Mouse (Mus musculus): Measurements from ENCODE around the gene Fkbp6. TPM values are rescaled to one million over a fixed set of nuclear protein-coding genes. Genes with fewer than 3 reads are reported as not detected.
A peak's percentile ranks its signal among the peaks of the same experiment; 100 is the strongest.

Fkbp6 gene
- total RNA-seq, 2 experiments from 2014 or later, result not detected

DNA sequence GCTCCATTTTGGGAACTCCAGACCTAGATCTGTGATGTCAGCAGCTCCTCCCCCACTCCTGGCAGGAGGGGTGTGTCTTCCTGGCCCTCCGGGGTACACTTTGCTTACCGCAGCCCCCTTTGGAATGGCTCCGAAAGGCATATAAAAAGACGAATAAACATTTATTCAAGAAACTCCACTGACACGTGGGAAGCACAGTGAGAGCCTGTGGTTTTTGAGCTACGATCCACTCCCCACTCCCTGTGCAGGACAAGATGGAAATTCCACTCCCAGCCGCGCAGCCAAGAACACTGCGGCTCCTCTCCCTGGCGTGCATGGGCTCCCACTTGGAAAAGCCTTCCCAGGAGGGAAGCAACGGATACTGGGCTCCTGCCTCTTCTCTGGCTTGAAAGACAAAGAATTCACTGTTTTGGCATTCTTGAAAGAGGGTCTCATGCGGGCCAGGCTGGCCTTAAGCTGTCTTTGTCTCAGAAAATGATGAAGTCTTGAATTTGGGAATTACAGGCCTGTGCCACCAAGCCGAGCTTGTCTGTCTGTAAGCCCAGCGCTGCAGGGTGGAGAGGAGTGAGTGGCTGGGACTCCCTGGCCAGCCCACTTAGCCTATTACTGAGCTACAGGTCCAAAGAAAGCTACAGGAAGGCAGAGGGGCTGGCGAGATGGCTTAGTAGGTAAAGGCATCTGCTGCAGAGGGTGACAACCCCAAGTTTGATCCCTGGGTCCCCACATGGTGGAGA lies 75.0 kb downstream of the Fkbp6 start:
- DNase-seq, result no peak

DNA sequence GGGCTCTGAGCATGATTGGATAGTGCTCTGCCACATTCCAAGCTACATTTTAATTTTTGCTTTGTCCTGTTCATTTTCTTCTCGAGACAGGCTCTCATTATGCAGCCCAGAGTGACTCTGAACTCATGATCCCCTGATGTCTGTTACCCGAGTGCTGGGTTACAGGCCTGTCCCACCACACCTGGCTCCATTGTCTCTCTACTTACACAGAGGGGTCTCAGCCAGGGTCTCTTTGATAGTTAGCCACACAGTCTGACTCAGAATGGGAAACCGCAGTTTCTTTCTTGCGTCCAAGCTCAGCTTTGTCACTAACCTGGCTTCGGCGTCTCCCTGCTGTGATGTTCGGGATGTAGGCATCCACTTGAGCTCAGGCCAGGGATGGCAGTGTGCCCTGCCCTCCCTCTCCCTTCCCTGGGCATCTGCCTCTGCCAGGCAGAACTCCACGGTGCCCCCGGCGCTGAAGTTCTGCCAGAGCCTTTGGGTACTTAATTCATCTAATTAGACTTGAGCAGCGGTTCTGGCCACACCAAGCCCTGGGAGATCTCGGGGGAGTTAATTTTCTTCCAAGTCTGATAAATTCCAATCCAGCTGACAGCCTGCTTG lies 78.2 kb downstream of the Fkbp6 start:
- no peak for DNase-seq

DNA sequence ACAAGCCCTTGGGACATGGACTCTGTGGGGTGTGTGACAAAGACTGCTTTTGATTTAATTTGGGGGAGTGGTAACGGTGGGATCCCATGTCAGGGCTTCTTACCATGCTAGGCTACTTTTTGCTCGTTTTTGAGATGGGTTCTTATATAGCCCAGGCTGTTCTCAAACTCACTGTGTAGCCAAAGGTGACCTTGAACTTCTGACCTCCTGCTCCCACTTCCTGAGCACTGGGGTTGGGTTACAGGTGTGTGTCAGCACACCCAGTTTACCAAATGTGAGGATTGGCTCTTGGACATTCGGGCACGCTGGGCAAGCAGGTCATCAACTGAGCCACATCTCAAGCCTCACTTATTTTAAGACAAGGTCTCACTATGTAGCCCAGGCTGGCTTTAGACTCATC lies 79.5 kb downstream of the Fkbp6 start:
- no peak for DNase-seq

DNA sequence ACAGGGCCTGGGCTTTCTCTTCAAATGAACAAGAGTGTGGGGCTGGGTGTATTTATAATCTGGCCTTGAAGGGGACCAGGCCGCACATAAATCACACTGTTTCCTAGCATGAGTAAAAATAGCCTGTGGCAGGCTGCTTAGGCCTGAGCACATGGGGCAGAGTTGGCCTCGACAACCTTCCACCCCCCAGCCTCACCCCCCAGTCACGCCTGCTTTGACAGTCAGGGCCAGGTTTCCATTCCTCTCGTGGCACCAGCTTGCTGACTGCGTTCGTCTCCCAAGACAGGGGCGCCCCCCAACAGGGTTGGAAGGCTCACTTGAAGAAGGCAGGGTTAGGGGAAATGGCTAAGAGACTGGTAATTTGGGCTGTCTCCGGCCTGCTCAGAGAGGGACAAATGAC lies 80.4 kb downstream of the Fkbp6 start:
- peak; percentile 55 to 78 for DNase-seq

DNA sequence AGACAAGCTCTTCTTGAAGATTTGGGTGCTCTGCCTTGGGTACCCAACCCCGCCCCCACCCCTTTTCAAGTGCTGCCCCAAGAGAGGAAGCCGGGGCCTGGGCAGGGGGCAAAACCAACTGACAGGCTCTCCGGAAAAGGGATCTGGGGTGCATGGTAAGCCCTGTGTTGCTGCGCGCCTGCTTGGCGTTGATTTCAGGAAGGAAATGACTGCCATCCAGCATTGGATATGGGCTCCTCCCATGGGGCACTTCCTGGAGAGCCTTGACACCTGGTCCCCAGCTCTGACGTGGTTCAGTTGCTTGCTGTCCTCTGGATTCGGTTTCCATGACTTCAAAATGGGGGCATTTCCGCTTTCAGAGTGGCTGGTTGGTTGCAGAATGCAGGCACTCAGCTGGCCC lies 85.3 kb downstream of the Fkbp6 start:
- DNase-seq, result peak in 1 of 2 experiments; percentile 32

DNA sequence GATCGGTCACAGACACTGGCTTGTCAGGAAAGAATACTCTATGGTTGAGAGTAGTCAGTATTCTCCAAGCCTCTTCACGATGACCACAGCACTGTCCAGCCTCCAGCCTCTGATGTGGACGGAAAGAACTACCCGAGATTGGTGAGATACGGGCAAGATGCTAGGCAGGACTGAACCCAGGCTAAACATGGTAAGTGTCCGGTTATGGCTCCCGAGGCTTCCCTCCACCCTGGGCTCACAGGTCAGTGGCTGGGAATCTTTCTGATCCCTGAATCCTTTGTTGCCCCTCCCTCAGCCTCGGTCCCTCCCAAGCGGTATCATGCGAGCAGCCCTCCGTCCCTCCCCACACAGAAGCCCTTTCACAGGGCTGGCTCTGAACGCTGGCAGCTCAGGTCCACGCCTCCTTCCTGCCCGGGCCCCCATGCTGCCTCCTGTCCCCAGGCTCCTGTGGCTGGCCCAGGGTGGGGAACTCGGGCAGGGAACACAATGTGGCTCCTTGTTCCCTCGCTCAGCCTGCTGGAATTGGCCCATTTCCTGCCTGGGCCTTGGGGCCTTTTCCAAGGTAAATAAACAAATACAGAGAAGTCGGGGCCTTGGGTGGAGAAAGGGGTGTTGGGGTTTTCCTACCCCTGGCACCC lies 85.9 kb downstream of the Fkbp6 start:
- peak; percentile 65 to 74 for DNase-seq

DNA sequence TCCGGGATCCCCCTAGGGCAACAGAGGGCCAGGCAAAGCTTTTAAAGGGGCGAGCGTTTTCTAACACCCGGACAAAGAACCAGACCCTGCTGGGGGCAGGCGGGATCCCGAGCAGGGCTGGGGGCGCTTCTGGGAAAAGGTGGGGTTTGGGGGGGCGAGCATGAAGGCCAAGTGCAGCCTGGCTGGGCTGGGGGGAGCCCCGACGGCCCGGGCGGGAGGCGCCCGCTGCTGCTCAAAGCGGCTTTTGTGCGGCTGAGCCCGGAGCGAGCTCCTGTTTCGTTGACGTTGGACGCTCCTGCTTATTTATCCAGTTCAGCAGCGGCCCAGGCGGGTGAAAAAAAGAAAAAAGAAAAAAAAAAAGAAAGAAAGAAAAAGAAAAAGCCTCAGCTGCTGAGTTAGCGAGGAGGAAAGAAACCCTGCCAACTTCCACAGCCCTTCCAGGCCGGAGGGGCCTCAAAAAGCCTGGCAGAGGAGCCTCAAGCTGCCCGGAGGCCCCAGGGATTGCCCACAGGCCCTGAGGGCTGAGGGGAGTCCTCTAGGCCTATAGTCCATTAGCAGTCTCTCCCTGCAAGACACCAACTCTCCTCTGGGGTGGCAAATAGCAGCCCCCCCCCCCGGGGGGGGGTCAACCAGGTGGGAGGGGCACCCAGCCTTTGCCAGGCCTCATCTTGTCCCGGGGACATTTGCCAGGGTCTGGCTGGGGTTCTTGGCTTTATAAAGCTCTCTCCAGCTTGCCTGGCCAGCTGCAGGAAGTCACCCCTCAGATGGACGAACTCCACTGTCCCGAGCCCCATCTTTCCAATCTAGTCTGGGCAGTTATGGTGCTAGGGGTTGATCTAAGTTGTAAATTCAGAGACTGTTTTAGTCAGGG lies 91.3 kb downstream of the Fkbp6 start:
- DNase-seq, result no peak

DNA sequence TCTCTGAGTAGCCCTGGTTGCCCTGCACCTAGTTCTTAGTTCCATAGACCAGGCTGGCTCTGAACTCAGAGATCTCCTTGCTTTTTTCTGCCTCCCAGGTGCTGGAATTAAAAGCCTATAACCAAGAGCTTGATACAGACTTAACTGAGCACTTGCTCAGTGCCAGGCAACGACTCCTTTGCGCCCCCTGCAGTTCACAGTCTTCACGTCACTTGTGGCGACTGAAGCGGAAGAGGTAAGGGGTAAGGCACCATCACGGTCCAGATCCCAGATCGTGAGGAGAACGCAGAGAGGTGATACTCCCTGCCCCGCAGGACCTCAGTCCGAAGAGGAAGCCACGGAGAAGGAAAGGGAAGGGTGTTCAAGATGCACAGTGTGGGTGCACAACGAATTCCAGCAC lies 92.3 kb downstream of the Fkbp6 start:
- no peak for DNase-seq

DNA sequence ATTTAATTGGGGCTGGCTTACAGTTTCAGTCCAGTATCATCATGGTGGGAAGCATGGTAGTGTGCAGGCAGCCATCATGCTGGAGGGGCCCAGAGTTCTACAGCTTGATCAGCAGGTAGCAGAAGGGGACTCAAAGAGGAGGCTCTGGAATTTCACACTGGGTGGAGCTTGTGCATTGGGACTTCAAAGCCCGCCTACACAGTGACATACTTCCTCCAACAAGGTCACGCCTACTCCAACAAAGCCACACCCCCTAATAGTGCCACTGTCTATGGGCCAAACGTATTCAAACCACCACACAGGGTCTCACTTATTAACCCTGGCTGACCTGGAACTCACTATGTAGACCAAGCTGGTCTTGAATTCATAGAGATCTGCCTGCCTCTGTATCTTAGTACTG lies 93.7 kb downstream of the Fkbp6 start:
- DNase-seq, result no peak

DNA sequence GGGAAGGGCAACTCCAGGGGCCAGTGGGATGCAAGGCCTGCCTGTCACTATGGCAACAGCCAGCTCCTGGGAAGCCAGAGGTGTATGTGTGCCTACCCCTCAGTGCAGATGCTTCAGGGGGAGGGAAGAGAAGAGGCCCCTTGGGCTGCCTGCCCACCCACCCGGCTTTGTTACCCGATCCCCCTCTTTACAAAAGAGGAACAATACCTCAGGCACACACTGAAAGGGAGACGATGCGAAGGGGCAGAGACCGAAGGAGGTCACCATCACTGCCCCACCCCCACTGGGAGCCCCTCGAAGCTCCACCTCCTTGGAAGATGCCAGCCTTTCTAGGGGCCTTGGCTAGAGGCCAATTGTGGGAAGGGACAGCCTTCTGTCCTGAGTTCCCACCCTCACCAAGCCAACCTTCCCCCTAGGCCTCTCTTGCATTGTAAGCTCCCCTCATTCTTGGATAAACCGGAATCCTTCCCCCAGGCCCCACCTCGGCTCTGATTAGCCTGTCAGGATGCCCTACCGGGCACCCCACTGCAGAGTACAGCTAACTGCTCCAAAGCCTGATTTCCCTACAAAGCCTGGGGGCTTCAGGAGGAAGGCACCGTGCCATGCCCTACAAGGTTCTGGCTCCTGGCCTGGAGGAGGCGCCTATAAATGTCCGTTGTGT lies 96.0 kb downstream of the Fkbp6 start:
- DNase-seq, result no peak

DNA sequence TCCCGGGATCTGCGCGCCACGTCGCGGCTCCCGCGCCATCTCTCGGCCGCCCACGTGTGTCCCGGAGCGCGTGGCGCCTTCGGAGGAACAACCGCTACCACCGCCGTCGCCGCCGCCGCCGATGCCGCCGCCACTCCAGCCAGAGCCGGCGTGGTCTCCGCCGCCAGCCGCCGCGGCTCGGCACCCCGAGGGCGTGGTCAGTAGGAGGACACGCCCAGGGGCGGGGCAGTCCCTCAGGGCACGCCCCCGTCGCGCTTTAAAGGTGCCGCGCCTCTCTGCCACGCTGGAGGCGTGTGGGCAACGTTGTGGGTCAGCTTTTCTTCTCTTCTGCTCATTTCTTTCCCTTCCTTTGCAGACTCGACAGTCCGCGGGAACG lies 98.8 kb downstream of the Fkbp6 start, which contains the start of gene Fzd9:
Gene Fzd9, minus strand, starts transcription at position 152 of the 376 bp plus-strand sequence.
- peak; percentile 91 to 93 for DNase-seq

DNA sequence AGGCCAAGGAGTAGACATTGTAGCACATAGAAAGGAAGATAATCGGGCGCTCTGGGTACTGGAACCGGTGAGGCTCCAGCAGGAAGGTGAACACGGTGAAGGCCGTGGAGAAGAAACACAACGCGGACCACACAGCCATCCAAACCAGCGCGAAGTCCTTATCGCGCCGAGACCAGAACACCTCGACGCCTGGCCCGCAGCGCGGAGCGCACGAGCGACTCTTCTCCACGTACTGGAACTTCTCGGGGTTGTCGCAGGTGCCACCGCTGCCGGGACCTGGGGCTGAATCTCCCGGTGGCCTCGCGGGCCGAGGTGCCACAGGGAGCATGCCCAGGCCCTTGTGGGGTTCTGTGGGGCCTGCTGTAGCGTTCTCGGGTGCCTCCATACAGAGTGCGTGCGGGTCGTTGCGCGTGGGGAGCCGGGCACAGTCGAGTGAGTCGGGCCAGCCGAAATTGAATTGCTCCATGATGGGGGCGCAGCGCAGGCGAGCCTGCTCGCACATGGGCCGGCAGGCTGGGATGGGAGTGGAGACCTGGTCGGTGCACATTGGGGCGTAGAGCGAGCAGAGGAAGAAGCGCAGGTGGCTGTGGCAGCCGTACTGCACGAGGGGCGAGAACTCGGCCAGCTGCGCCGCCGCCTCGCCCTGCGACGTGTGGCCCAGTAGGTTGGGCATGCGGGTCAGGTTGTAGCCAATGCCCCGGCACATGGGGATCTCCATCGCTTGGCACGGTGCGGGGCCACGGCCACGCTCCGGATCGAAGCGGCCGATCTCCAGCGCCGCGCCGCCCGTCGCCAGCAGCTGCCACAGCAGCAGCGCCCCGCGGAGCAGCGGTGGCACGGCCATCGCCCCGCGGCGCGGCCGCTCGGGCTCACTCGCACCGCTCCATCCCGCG lies 99.4 kb downstream of the Fkbp6 start:
- peak; percentile 34 to 52 for DNase-seq

DNA sequence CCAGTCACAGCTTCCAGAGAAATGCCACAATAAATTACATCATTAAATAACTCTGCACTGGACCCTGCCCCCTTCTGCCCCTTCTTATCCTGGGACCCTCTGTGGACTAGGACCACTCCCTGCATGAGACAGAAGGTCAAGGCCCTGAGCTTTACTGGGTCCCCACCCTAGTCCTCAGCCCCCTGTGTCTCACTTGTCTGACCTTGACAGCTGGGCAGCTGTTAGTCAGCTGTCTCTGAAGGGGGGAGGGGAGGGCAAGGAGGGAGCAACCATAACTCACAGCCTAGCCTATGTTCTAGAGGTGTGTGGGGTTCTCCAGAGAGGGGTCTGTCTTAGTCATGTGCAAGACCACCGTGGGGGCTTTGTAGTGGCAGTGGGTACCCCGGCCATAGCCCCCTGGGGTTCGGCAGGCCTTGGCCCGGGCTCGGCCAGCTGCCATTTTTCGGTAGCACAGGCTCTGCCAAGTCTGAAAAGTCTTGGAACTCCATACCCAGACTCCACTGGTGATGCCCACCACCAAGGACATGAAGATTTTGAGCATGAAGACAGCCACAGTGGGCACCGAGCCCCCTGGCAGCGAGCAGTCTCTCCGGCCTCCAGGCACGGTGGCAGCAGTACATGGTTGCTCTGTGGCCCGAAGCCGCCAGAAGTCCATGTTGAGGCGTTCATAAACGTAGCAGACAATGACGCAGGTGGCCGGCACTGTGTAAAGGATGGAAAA lies 100.7 kb downstream of the Fkbp6 start:
- DNase-seq, result peak; percentile 40 to 75

DNA sequence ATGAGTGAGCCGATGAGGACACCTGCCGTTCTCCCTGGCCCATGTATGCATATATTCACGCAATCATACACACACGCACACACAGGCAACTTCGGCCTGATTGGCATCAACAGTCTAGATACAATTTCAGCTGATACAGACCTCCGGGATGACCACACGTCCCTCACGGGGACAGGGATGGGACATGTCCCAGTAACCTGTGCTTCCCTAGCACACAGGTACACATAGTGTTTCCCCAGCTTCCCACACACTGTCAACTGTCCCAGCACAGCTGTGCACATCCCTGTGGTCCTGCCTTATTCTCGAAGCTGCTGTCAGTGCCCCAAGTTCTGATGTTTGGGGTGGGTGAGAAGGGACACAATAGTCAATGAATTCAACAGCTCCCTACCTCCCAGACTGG lies 102.5 kb downstream of the Fkbp6 start:
- DNase-seq, result no peak

DNA sequence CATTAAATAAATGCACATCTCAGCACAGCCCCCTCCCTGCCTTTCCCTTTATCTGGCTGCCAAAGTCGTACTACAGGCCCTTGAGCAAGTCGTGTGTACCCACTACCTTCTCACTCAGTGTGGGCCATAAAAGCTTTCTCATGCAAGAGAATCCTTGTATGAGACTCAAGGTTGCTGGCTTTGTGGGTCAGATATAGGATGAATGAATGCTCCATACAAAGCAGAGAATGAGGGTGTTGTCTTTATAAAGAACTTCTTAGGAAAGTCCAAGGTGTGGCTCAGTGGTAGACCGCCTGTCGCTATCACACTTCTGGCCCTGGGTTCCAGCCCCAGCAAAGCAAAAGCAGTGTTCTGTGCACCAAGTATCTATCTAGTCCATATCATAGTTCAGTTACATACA lies 103.3 kb downstream of the Fkbp6 start:
- DNase-seq, result no peak

DNA sequence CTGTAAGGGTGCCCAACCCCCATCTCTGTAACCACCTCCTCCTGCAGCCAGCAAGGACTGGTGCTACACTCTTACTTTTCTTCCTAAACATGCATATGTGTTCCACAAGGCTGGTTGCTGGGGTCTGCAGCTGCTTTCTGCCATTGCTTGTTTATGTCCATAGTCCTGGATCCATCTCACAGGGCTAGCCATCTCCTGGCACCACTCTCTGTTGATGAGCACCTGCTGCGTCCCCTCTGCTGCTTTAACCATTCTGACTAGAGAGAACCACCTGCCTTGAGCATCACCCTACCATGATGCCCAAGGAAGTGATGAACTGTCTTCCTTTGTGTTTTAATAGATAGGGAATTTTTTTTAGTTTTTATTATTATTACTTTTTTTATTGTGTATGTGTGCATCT lies 106.7 kb downstream of the Fkbp6 start:
- no peak for DNase-seq

DNA sequence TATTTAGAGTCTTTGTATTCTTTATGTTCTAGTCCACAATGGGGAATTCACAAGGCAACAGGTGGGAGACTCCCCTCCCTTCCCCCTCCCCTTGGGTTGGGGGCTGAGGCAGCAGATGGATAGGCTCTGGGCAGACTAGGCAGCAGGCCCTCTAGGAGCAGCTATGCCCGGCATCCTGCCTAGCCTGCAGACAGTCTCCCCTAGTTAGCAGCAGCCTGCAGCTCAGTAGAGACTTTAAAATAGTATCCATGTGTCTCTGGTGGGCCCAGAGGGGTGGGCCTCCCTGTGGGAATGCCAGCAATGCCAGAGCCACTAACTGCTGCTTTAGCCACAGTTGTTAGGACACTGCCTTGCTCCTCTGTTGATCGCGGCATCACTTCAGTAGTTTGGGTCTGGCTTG lies 107.2 kb downstream of the Fkbp6 start:
- DNase-seq, result no peak

DNA sequence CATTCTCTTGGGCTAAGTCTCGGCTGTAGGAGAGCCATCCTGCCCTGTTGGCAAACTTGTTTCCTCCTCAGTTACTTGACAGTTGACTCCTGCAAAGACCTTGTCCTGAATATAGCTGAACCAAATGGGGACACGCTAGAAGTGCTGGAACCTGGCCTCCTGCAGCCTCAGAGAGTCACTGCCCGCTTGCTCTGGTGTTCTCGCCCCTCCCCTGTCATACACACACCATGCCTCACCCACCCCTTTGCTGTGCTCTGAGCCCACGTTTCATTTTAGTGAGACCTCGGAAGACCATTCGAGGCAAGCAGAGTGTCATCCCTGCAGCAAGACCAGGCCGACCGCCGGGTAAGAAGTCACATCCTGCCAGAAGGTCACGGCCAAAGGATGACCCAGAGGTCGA lies 107.7 kb downstream of the Fkbp6 start:
- no peak for DNase-seq

All from adrenal gland, postnatal 36 days (tissue).